Mouse (Mus musculus): Measurements from ENCODE around the gene Gm20683. TPM values are rescaled to one million over a fixed set of nuclear protein-coding genes. Genes with fewer than 3 reads are reported as not detected.
"Not testable (repeated sequence)": the region's sequence is repeated elsewhere in the genome, so short reads cannot be mapped to it uniquely, and the experiment has no call there.

Gene Gm20683
- polyA plus RNA-seq, 1 experiment from 2014 or later = 3.9 TPM

DNA sequence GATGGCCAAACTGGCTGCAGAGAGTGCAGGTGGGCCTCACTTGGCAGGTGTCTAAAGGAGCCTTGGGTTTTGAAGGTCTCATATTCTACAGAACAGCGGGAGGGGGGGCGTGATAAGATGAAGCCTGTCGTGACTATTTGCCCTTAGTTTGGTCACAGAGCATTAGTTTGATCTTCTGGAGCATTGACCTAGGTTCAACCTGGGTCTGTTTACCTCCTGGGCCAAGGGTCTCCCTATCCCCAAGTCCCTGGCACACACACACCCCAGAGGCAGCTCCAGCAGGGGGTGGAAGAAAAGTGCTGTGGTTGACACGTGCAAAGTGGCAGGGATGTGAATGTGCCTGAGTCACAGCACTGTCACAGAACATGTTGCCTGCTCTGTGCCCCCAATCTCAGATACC lies 30.7 kb downstream of the Gm20683 start:
- 75% methylated on average over 4 of the region's 4 CpGs for WGBS
- H3K4me2 ChIP-seq (replicated peaks) = peak overlapping the region; percentile 84
- no peak overlapping the region for H3K27ac ChIP-seq
- no peak overlapping the region for H3K4me3 ChIP-seq
- 0 out of 2 replicates have a peak overlapping the region, but pooled peaks have one; percentile 92 for H3K9ac ChIP-seq
- no peaks in the 10 kb centered on the region for H3K9me3 ChIP-seq (replicated peaks)
- peaks cover 43% of the 10 kb centered on the region for H3K4me1 ChIP-seq
- H3K36me3 ChIP-seq = no peaks in the 10 kb centered on the region
- ATAC-seq (ENCODE audit: low FRiP score) = no peak
- H3K27me3 ChIP-seq = peaks cover 16% of the 10 kb centered on the region

DNA sequence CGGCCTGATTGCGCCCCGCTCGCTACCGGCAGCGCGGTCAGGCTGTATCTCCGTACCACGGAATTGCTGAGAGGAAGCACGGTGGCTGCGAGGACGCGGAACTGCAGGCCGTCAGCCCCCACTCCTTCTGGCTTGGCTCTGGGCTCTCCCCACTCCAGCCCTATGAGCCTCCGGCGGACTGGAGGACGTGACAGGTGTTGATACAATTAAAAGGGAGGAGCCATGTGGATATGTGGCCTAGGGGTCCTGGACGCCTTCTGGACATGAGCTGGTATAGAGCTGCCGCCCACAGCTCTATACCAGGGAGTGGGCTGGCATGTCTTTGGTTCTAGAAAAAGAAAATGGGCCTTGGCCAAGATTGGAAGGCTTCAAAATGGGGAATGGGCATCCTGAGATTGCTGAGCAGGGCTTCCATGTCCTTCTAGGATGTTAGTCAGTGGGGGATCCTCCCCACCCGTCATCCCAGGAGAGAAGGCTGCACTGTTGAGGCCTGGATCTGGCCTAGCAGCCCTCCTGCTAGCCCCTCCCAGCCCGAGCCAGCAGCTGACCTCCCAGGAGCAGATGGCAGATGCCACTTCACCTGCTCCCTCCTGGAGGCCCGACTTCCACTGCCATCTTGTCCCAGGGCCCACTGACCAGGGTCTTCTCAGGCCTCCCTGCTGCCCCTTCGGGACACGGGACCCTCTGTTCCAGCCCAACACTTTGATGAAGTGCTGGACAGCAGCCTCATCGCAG lies 31.8 kb downstream of the Gm20683 start:
- H3K27ac ChIP-seq = peak overlapping the region; percentile 98
- no peaks in the 10 kb centered on the region for H3K36me3 ChIP-seq
- peaks cover 16% of the 10 kb centered on the region for H3K27me3 ChIP-seq
- peaks cover 43% of the 10 kb centered on the region for H3K4me1 ChIP-seq
- 4% methylated on average over 25 of the region's 25 CpGs for WGBS
- peak; percentile 78 for ATAC-seq (ENCODE audit: low FRiP score)
- H3K4me2 ChIP-seq (replicated peaks) = peak overlapping the region; percentile 84
- peak overlapping the region; percentile 92 for H3K9ac ChIP-seq
- peak overlapping the region; percentile 86 for H3K4me3 ChIP-seq
- no peaks in the 10 kb centered on the region for H3K9me3 ChIP-seq (replicated peaks)

GRCm38 (mm10) chr17:25808789-25809605 lies 32.6 kb downstream of the Gm20683 start, which contains the start of gene Fbxl16:
Fbxl16 (plus strand) TSS chr17:25809085.
- peak; percentile 85 for ATAC-seq (ENCODE audit: low FRiP score)
- H3K4me1 ChIP-seq = peaks cover 46% of the 10 kb centered on the region
- H3K4me2 ChIP-seq (replicated peaks) = peak within 1 kb of the TSS; percentile 84
- H3K4me3 ChIP-seq = peak within 1 kb of the TSS; percentile 86
- H3K27ac ChIP-seq = peak within 1 kb of the TSS; percentile 98
- WGBS = under 1% methylated on average over 70 of the region's 100 CpGs
- H3K27me3 ChIP-seq = peaks cover 16% of the 10 kb centered on the region
- no peaks in the 10 kb centered on the region for H3K36me3 ChIP-seq
- no peaks in the 10 kb centered on the region for H3K9me3 ChIP-seq (replicated peaks)
- H3K9ac ChIP-seq = peak within 1 kb of the TSS; percentile 92

- peak overlapping the region; percentile 98 for H3K27ac ChIP-seq
- H3K4me3 ChIP-seq = peak overlapping the region; percentile 86
- H3K9me3 ChIP-seq (replicated peaks) = no peaks in the 10 kb centered on the region
- H3K9ac ChIP-seq = peak overlapping the region; percentile 92
- H3K4me2 ChIP-seq (replicated peaks) = peak overlapping the region; percentile 84
- no peaks in the 10 kb centered on the region for H3K36me3 ChIP-seq
- ATAC-seq (ENCODE audit: low FRiP score) = no peak
- peaks cover 47% of the 10 kb centered on the region for H3K4me1 ChIP-seq
- WGBS = 38% methylated on average over 5 of the region's 5 CpGs
- peaks cover 16% of the 10 kb centered on the region for H3K27me3 ChIP-seq
These were observed 33.5 kb downstream of the Gm20683 start for GRCm38 (mm10) chr17:25808028-25808427.

GRCm38 (mm10) chr17:25807452-25807851 lies 34.1 kb downstream of the Gm20683 start:
- H3K4me2 ChIP-seq (replicated peaks); H3K9ac ChIP-seq; H3K9me3 ChIP-seq (replicated peaks); H3K4me3 ChIP-seq; H3K36me3 ChIP-seq; ATAC-seq (ENCODE audit: low FRiP score); H3K27ac ChIP-seq: not testable (repeated sequence)
- Histone ChIP-seq H3K4me1 (peaks cover 49% of the 10 kb centered on the region), H3K27me3 (peaks cover 13% of the 10 kb centered on the region)
- WGBS = 53% methylated on average over 2 of the region's 2 CpGs

DNA sequence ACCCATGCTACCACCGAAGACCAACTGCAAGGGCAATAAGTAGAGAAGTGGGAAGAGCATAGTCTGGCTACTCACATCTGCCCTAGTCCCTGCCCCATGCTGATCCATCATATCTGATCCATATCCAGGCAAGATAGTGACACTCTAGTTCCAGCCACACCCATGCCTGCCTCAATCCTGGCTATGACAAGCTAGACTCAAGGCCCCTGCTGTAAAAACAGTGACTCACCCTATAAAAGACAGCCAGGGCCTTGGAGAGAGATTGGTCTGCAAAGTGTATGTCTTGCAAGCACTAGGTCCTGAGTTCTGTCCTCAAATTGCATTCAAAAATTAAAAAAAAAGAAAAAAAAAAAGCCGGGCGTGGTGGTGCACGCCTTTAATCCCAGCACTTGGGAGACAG lies 35.1 kb downstream of the Gm20683 start:
- H3K4me3 ChIP-seq = no peak overlapping the region
- no peaks in the 10 kb centered on the region for H3K36me3 ChIP-seq
- no peak overlapping the region for H3K4me2 ChIP-seq (replicated peaks)
- H3K9me3 ChIP-seq (replicated peaks) = no peaks in the 10 kb centered on the region
- ATAC-seq (ENCODE audit: low FRiP score) = no peak
- H3K27me3 ChIP-seq = peaks cover 5% of the 10 kb centered on the region
- peaks cover 53% of the 10 kb centered on the region for H3K4me1 ChIP-seq
- H3K27ac ChIP-seq = no peak overlapping the region
- WGBS = 82% methylated on average over 4 of the region's 4 CpGs
- H3K9ac ChIP-seq = no peak overlapping the region

DNA sequence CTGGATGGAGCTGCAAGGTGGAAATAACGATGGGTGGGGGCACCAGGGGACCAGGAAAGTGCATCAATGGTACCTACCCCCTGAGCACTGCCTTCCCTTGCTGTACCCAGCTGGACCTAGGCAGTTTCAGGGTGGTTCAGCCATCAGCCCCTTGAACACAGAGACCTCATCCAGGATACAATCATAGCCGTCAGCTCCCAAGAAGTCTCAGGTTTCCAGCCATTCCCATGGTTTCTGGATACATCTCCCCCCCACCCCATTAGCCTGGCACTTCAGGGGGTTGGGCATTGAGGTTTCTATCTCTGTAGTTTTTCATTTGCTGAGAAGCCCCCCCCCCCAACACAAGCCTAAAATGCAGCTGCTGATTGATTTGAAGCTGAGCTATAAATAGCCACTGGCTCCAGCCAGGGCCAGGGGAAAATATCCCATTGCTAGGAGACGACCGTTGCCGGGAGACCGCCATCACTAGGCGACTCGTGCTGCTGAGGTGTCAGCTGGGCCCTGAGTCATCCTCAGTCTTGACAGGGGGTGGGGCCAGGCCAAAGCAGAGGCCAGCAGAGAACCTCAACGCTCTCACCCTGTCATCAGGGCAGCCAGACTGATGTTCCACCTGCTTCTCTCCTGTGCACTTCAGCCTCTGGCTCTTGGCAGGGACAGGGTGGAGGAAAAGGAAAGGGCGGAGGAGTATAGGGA lies 38.6 kb downstream of the Gm20683 start:
- Histone ChIP-seq H3K9me3 (replicated peaks) (no peaks in the 10 kb centered on the region), H3K27me3 (no peaks in the 10 kb centered on the region; the same call in 1 of the 2 replicates), H3K36me3 (no peaks in the 10 kb centered on the region), H3K4me2 (replicated peaks) (peak overlapping the region; percentile 39), H3K9ac (peak overlapping the region; percentile 28), H3K4me3 (no peak overlapping the region; the same call in 1 of the 2 replicates), H3K27ac (peak overlapping the region; percentile 94), H3K4me1 (peaks cover 29% of the 10 kb centered on the region)
- WGBS = 4% methylated on average over 10 of the region's 10 CpGs
- peak; percentile 93 for ATAC-seq (ENCODE audit: low FRiP score)

DNA sequence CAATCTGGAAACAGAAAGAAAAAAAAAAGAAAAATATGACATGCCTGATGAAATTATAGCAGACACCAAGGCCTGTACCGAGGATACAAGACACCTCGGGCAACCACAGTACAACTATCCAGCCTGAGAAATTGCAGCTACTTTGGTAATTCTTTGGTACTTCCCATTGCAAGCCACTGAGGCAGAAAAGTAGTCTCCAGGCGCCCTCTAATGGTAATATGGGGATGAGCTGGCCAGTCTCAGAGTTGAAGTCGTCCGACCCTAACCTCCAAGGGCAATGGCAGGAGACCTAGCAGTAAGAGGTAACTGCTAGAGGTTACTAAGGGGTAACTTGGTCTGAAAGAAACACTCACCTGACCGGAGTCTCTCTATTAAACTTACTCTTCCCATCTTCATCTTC lies 40.5 kb downstream of the Gm20683 start:
- Histone ChIP-seq H3K4me2 (replicated peaks) (no peak overlapping the region), H3K9me3 (replicated peaks) (no peaks in the 10 kb centered on the region), H3K36me3 (no peaks in the 10 kb centered on the region), H3K27ac (no peak overlapping the region), H3K27me3 (no peaks in the 10 kb centered on the region; the same call in 1 of the 2 replicates), H3K4me3 (no peak overlapping the region), H3K9ac (no peak overlapping the region), H3K4me1 (peaks cover 40% of the 10 kb centered on the region)
- no peak for ATAC-seq (ENCODE audit: low FRiP score)
- WGBS = 7% methylated on average over 6 of the region's 6 CpGs

DNA sequence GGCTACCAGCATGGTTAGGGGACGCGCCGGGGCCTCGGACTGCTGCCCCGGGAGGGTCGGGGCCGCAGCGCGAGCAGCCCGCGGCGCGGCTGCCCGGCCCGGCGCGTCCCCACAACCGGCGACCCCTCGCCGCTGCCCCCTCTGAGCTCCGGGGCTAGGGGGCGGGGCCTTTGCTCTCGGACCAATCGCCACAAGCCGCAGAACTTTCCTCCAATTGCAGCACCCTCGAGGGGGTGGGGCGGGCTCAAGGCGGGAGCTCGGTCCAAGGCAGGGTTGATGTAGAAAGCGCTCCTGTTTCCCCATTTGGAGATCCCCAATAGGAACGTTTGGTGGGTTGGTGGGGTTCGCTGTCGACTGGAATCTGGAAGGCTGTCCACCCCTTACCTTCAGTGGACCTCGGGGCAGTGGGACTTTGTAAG lies 44.6 kb downstream of the Gm20683 start, which contains the start of gene Metrn:
Metrn (minus strand) TSS at position 186 of the 419 bp plus-strand sequence.
- Histone ChIP-seq H3K27me3 (no peaks in the 10 kb centered on the region), H3K4me3 (peak within 1 kb of the TSS; percentile 76), H3K36me3 (no peaks in the 10 kb centered on the region), H3K4me2 (replicated peaks) (peak within 1 kb of the TSS; percentile 92), H3K4me1 (peaks cover 51% of the 10 kb centered on the region), H3K9ac (peak within 1 kb of the TSS; percentile 73), H3K9me3 (replicated peaks) (no peaks in the 10 kb centered on the region), H3K27ac (peak within 1 kb of the TSS; percentile 93)
- ATAC-seq (ENCODE audit: low FRiP score) = peak; percentile 70
- 0% methylated on average over 35 of the region's 35 CpGs for WGBS

DNA sequence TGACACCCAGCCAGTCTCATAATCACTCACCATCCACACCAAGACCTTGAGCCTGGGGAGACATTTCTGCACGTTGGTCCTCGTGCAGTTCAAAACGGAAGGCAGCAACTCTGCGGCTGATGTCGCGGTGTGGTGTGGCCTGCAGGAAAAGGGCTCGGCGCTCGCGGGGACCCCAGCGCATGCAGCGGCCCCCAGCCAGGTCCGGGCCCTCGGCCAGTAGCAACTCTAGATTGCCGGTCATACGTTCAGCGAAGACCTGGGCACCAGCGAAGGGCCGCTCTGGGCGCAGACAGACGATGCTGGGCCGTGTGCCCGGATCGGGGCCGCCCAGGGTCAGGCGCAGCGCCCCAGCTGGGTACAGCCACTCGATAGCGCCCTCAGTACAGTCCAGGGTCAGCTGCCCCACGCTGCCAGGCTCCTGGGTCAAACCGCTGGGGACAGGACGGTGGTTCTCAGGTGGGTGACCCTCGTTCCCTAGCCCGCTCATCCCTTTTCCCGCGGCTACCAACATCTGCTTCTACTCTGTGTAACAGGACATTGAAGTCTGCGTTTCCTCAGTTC lies 45.3 kb downstream of the Gm20683 start:
- Histone ChIP-seq H3K27me3 (no peaks in the 10 kb centered on the region), H3K27ac (peak overlapping the region; percentile 93), H3K4me3 (peak overlapping the region; percentile 76), H3K36me3 (no peaks in the 10 kb centered on the region), H3K4me2 (replicated peaks) (peak overlapping the region; percentile 92), H3K9me3 (replicated peaks) (no peaks in the 10 kb centered on the region), H3K4me1 (peaks cover 53% of the 10 kb centered on the region), H3K9ac (peak overlapping the region; percentile 73)
- WGBS = 1% methylated on average over 37 of the region's 37 CpGs
- ATAC-seq (ENCODE audit: low FRiP score) = no peak

DNA sequence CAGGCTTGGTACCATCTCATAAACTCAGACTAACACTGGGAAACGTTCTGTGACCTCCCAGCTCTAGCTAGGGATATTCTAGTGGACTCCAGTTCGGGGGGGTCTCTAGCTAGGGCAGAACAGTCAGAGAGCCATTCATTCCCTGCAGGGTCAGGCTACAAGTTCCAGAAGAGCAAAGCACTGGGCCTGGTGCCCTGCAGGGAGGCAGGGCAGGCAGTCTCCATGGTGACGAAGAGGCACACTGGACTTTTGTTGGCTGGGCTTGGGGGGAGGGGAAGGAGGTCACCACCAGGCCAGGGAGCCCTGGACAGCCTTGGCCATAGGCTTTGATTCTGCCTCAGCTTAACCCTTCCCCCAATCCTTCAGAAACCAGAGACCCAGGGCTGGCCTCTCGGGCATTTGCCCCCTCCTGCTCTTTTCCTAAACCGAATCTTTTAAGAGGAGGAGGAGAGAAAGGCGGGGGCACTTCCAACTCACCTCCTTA lies 45.9 kb downstream of the Gm20683 start, which contains the start of gene AC134908.4:
AC134908.4 (minus strand) TSS at position 51 of the 484 bp plus-strand sequence.
- Histone ChIP-seq H3K4me2 (replicated peaks) (peak within 1 kb of the TSS; percentile 92), H3K9me3 (replicated peaks) (no peaks in the 10 kb centered on the region), H3K27me3 (no peaks in the 10 kb centered on the region), H3K4me3 (peak within 1 kb of the TSS; percentile 76), H3K9ac (peak within 1 kb of the TSS; percentile 73), H3K27ac (peak within 1 kb of the TSS; percentile 93), H3K36me3 (no peaks in the 10 kb centered on the region), H3K4me1 (peaks cover 58% of the 10 kb centered on the region)
- WGBS = 4% methylated on average over 6 of the region's 6 CpGs
- no peak for ATAC-seq (ENCODE audit: low FRiP score)

Measured in hindbrain, embryonic 12.5 days (tissue).